Mouse (Mus musculus): ENCODE measurements around the gene Ppa1.
A peak's percentile ranks its signal among the peaks of the same experiment; 100 is the strongest.

The Ppa1 gene

GRCm38 (mm10) chr10:61646557-61646956 lies 1.8 kb upstream of the Ppa1 start:
- DNase-seq (ENCODE audit: low read depth, low spot score) = no peak

GRCm38 (mm10) chr10:61648737-61649645 lies 639 bp downstream of the Ppa1 start:
- DNase-seq (ENCODE audit: low read depth, low spot score) = peak; percentile 54

GRCm38 (mm10) chr10:61654105-61654504 lies 5.8 kb downstream of the Ppa1 start:
- DNase-seq (ENCODE audit: low read depth, low spot score) = no peak

GRCm38 (mm10) chr10:61654691-61655090 lies 6.3 kb downstream of the Ppa1 start:
- no peak for DNase-seq (ENCODE audit: low read depth, low spot score)

GRCm38 (mm10) chr10:61655188-61655587 lies 6.8 kb downstream of the Ppa1 start:
- no peak for DNase-seq (ENCODE audit: low read depth, low spot score)

GRCm38 (mm10) chr10:61656928-61657882 lies 8.9 kb downstream of the Ppa1 start:
- DNase-seq (ENCODE audit: low read depth, low spot score) = no peak

GRCm38 (mm10) chr10:61657985-61658384 lies 9.6 kb downstream of the Ppa1 start:
- DNase-seq (ENCODE audit: low read depth, low spot score) = peak; percentile 34

GRCm38 (mm10) chr10:61661887-61662286 lies 13.5 kb downstream of the Ppa1 start:
- DNase-seq (ENCODE audit: low read depth, low spot score) = no peak

GRCm38 (mm10) chr10:61662391-61662988 lies 14.1 kb downstream of the Ppa1 start:
- DNase-seq (ENCODE audit: low read depth, low spot score) = no peak

- DNase-seq (ENCODE audit: low read depth, low spot score) = no peak
These were observed 16.8 kb downstream of the Ppa1 start for GRCm38 (mm10) chr10:61665111-61665510.

GRCm38 (mm10) chr10:61665651-61666050 lies 17.3 kb downstream of the Ppa1 start:
- no peak for DNase-seq (ENCODE audit: low read depth, low spot score)

- no peak for DNase-seq (ENCODE audit: low read depth, low spot score)
These were observed 20.9 kb downstream of the Ppa1 start for GRCm38 (mm10) chr10:61669289-61669688.

GRCm38 (mm10) chr10:61669896-61670295 lies 21.5 kb downstream of the Ppa1 start:
- peak; percentile 28 for DNase-seq (ENCODE audit: low read depth, low spot score)

- DNase-seq (ENCODE audit: low read depth, low spot score) = no peak
These were observed 22.4 kb downstream of the Ppa1 start for GRCm38 (mm10) chr10:61670758-61671157.

GRCm38 (mm10) chr10:61675935-61676334 lies 27.6 kb downstream of the Ppa1 start:
- no peak for DNase-seq (ENCODE audit: low read depth, low spot score)

GRCm38 (mm10) chr10:61679545-61679944 lies 31.2 kb downstream of the Ppa1 start:
- DNase-seq (ENCODE audit: low read depth, low spot score) = no peak

- DNase-seq (ENCODE audit: low read depth, low spot score) = peak; percentile 97
These were observed 31.9 kb downstream of the Ppa1 start, which contains the start of gene Sar1a for GRCm38 (mm10) chr10:61680015-61680913. Gene Sar1a, plus strand, starts transcription at chr10:61680299.

GRCm38 (mm10) chr10:61689405-61689804 lies 41.1 kb downstream of the Ppa1 start:
- no peak for DNase-seq (ENCODE audit: low read depth, low spot score)

GRCm38 (mm10) chr10:61693563-61693962 lies 45.2 kb downstream of the Ppa1 start:
- DNase-seq (ENCODE audit: low read depth, low spot score) = peak; percentile 35

- DNase-seq (ENCODE audit: low read depth, low spot score) = peak; percentile 99
These were observed 46.7 kb downstream of the Ppa1 start, which contains the start of gene Tysnd1 for GRCm38 (mm10) chr10:61694870-61695670. Gene Tysnd1, plus strand, starts transcription at chr10:61695514.

Data from ES-CJ7 (cell line).